Mouse (Mus musculus) spleen, adult 10 weeks (tissue): ENCODE data around the gene Gm44502. TPM values are rescaled to one million over a fixed set of nuclear protein-coding genes. Genes with fewer than 3 reads are reported as not detected.

Experiments
- polyA plus RNA-seq: library from polyadenylated mRNA; stranded (reverse); fragments of 350-450 nt; fragmentation: Illumina TruSeq; extraction: RNeasy Lipid Tissue Mini Kit (QIAGEN cat#74804); gene quantifications from one replicate; pipeline ENCODE4 v1.2.3, GENCODE M21; 2015; ENCODE audit warnings: low replicate concordance; ENCODE audit not compliant: insufficient read depth

The Gm44502 gene
- polyA plus RNA-seq: not detected

GRCm38 (mm10) chr15:89429352-89430221 is at the start of gene Gm44502, which contains the start of the genes C730034F03Rik and Chkb:
Gm44502 (minus strand) TSS chr15:89429696.
C730034F03Rik (plus strand) TSS chr15:89429589.
Chkb (minus strand) TSS chr15:89429908.

GRCm38 (mm10) chr15:89477091-89477491 is 47.6 kb upstream of the Gm44502 start, which contains the start of gene Arsa:
Arsa (minus strand) TSS chr15:89477425.

DNA sequence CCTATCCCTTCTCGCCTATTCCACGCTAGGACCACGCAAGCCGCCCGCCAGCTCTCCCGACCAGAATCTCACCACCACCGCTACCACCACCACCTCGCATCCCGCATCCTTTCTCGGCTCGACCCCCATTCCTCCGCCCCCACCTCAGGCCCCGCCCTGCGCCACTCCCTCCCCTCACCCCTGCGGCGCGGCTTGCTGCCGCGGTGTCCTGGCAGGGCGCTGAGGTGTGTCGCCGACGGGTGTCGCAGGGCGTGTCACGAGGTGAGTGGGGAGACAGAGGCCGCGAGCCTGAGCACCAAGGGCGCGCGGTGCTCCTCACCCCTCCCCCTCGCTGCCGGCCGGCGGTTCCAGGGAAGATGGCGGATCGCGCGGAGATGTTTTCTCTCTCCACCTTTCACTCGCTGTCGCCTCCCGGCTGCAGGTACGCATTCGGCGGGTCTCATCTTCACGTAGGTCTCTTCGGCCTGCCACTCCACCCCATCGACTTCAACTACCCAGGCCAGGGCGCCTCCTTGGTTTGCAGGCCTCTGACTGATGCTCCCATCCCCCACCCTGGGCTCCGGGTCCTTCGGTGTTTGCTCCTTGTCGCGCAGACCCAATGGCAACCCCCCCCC is 24.5 kb upstream of the Gm44502 start, which contains the start of gene Mapk8ip2:
Gene Mapk8ip2 (plus strand): TSS at position 49 of the 614 bp plus-strand sequence.

GRCm38 (mm10) chr15:89425711-89426121 is 3.8 kb downstream of the Gm44502 start, which contains the start of gene Cpt1b:
Cpt1b (minus strand) TSS chr15:89425863.

GRCm38 (mm10) chr15:89410118-89410517 is 19.4 kb downstream of the Gm44502 start, which contains the start of gene Syce3:
Syce3 (minus strand) TSS chr15:89410503.

GRCm38 (mm10) chr15:89384617-89385016 is 44.9 kb downstream of the Gm44502 start, which contains the start of gene Klhdc7b:
Klhdc7b (plus strand) TSS chr15:89384917.

DNA sequence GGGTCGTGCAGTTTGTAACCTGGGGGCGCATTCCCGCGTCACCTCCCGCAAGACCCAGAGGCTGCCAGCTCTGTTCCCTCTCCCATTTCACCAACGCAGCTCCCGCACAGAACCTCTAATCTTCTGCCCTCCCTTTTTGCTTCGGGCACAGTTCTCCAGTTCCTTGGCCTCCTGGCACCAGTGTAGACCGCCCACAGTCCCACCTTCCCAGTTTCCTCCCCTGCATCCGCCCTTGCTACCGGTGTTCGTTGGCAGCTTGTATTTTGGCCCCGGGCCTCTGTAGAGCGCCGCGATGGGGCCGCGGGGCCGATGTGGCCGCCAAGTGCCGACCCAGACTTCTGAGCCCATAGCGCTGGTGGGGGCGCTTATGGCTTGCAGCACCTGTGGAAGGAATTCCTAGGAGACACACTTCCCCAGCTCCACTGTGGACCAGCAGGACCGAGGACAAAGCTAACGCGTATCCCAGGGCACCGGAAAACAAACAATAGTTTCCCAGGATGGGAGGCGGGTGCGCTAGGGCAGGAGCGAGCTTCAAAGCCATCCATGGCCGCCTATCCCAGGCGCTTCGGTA is 50.6 kb downstream of the Gm44502 start, which contains the start of gene Odf3b:
Gene Odf3b (minus strand): TSS at position 452 of the 571 bp plus-strand sequence.

GRCm38 (mm10) chr15:89376957-89377356 is 52.5 kb downstream of the Gm44502 start, which contains the start of gene Tymp:
Tymp (minus strand) TSS chr15:89377039.

GRCm38 (mm10) chr15:89373762-89374248 is 55.7 kb downstream of the Gm44502 start, which contains the start of gene Sco2:
Sco2 (minus strand) TSS chr15:89373846.

Other genes starting within 250 kb of the Gm44502 start
- gene Plxnb2, start 248.9 kb downstream of the Gm44502 start, polyA plus RNA-seq: 25.2 TPM
- gene Dennd6b, start 233.2 kb downstream of the Gm44502 start, polyA plus RNA-seq: 10.5 TPM
- gene Ppp6r2, start 218.1 kb downstream of the Gm44502 start, polyA plus RNA-seq: 33.9 TPM
- gene Sbf1, start 114.4 kb downstream of the Gm44502 start, polyA plus RNA-seq: 77.3 TPM
- 0.61 TPM for gene Adm2, start 107.0 kb downstream of the Gm44502 start, polyA plus RNA-seq
- gene Miox, start 95.3 kb downstream of the Gm44502 start, polyA plus RNA-seq: not detected
- 12.4 TPM for gene Lmf2, start 74.0 kb downstream of the Gm44502 start, polyA plus RNA-seq
- 70.9 TPM for gene Ncaph2, start 74.0 kb downstream of the Gm44502 start, polyA plus RNA-seq
- 4.4 TPM for gene Sco2, start 55.9 kb downstream of the Gm44502 start, polyA plus RNA-seq
- not detected for gene Tymp, start 52.7 kb downstream of the Gm44502 start, polyA plus RNA-seq
- not detected for gene Odf3b, start 50.4 kb downstream of the Gm44502 start, polyA plus RNA-seq
- not detected for gene Klhdc7b, start 44.8 kb downstream of the Gm44502 start, polyA plus RNA-seq
- not detected for gene Syce3, start 19.2 kb downstream of the Gm44502 start, polyA plus RNA-seq
- 2.7 TPM for gene Cpt1b, start 3.8 kb downstream of the Gm44502 start, polyA plus RNA-seq
- 4.1 TPM for gene C730034F03Rik, start 107 bp downstream of the Gm44502 start, polyA plus RNA-seq
- gene Chkb, start 212 bp upstream of the Gm44502 start, polyA plus RNA-seq: 127 TPM
- not detected for gene Mapk8ip2, start 24.2 kb upstream of the Gm44502 start, polyA plus RNA-seq
- 12.4 TPM for gene Arsa, start 47.7 kb upstream of the Gm44502 start, polyA plus RNA-seq
- gene Shank3, start 69.9 kb upstream of the Gm44502 start, polyA plus RNA-seq: 8.1 TPM
- gene Acr, start 138.6 kb upstream of the Gm44502 start, polyA plus RNA-seq: 0.35 TPM
- gene Rabl2, start 162.2 kb upstream of the Gm44502 start, polyA plus RNA-seq: 6.2 TPM